ENCODE assay signal across 31 mouse cellular contexts in genomic region chr13:108383051-108383450, GRCm38 (mm10).
"Had no signal": no experiment of that assay in that cellular context is flagged by ENCODE, and none has a peak within 500 bp of the region (broad histone marks: within the 10 kb centered on the region; RNA-seq: fewer than 3 reads in every experiment).

No protein-coding gene starts in this region.

- H3K27me3 ChIP-seq: limb, embryonic 12.5 days; limb, embryonic 13.5 days; limb, embryonic 15.5 days; liver, embryonic 12.5 days; liver, embryonic 13.5 days; liver, embryonic 15.5 days; lung, embryonic 15.5 days; megakaryocyte, embryonic 14.5 days; midbrain, embryonic 12.5 days; midbrain, embryonic 15.5 days; neural tube, embryonic 12.5 days; neural tube, embryonic 13.5 days had no signal

- H3K4me3 ChIP-seq: limb, embryonic 10.5 days; limb, embryonic 12.5 days; limb, embryonic 13.5 days; limb, embryonic 15.5 days; liver, embryonic 12.5 days; liver, embryonic 13.5 days; liver, embryonic 15.5 days; lung, embryonic 15.5 days; megakaryocyte, embryonic 14.5 days; midbrain, embryonic 10.5 days; midbrain, embryonic 12.5 days; midbrain, embryonic 15.5 days; myocyte; neural tube, embryonic 12.5 days; neural tube, embryonic 13.5 days had no signal

- ATAC-seq: liver, embryonic 12.5 days; liver, postnatal 0 days; lung, postnatal 0 days; midbrain, embryonic 15.5 days; midbrain, embryonic 16.5 days had no signal

- DNase-seq: left cerebral cortex, postnatal 4 days; liver; liver, embryonic 13.5 days; liver, postnatal 0 days; lung, adult 18-20 months; lung, adult 2 months; lung, embryonic 14.5 days; lung, postnatal 10 days; lung, postnatal 14 days; lung, postnatal 36 days; lung, postnatal 4 days; midbrain, embryonic 14.5 days had no signal

- H3K27ac ChIP-seq: limb, embryonic 10.5 days; limb, embryonic 12.5 days; limb, embryonic 13.5 days; limb, embryonic 15.5 days; liver, embryonic 12.5 days; liver, embryonic 13.5 days; liver, embryonic 14.5 days; liver, embryonic 15.5 days; lung, embryonic 15.5 days; macrophage; midbrain, embryonic 10.5 days; midbrain, embryonic 12.5 days; midbrain, embryonic 15.5 days; neural tube, embryonic 12.5 days; neural tube, embryonic 13.5 days had no signal

- H3K9ac ChIP-seq: limb, embryonic 12.5 days; limb, embryonic 13.5 days; limb, embryonic 15.5 days; liver, embryonic 12.5 days; liver, embryonic 13.5 days; liver, embryonic 14.5 days; liver, embryonic 15.5 days; liver, postnatal 0 days; lung, embryonic 14.5 days; lung, embryonic 15.5 days; midbrain, embryonic 12.5 days; midbrain, embryonic 15.5 days; neural tube, embryonic 12.5 days; neural tube, embryonic 13.5 days had no signal

- H3K4me2 ChIP-seq: limb, embryonic 12.5 days; limb, embryonic 15.5 days; liver, embryonic 11.5 days; liver, embryonic 12.5 days; liver, embryonic 13.5 days; liver, embryonic 15.5 days; lung, embryonic 14.5 days; lung, embryonic 15.5 days; midbrain, embryonic 12.5 days; midbrain, embryonic 15.5 days; neural tube, embryonic 12.5 days; neural tube, embryonic 13.5 days had no signal

- H3K4me1 ChIP-seq: limb, embryonic 10.5 days; limb, embryonic 12.5 days; limb, embryonic 15.5 days; liver, embryonic 12.5 days; liver, embryonic 13.5 days; liver, embryonic 15.5 days; lung, embryonic 15.5 days; megakaryocyte, embryonic 14.5 days; midbrain, embryonic 10.5 days; midbrain, embryonic 12.5 days; midbrain, embryonic 15.5 days; neural tube, embryonic 12.5 days; neural tube, embryonic 13.5 days had no signal

- H3K9me3 ChIP-seq: limb, embryonic 10.5 days; limb, embryonic 12.5 days; limb, embryonic 13.5 days; limb, embryonic 15.5 days; liver, embryonic 12.5 days; liver, embryonic 13.5 days; liver, embryonic 15.5 days; lung, embryonic 15.5 days; midbrain, embryonic 10.5 days; midbrain, embryonic 12.5 days; midbrain, embryonic 15.5 days; neural tube, embryonic 12.5 days; neural tube, embryonic 13.5 days had no signal

- H3K36me3 ChIP-seq: midbrain, embryonic 15.5 days; neural tube, embryonic 12.5 days; neural tube, embryonic 13.5 days had no signal
